Mouse (Mus musculus) mesoderm, embryonic 11.5 days (tissue): ENCODE measurements around the gene Gm5127.
A peak's percentile ranks its signal among the peaks of the same experiment; 100 is the strongest.

Experiments used
- DNase-seq: peaks from one replicate; pipeline ENCODE4 v3.0.0-alpha.2; 2012; ENCODE audit warnings: low read depth, low spot score

Gm5127 gene

DNA sequence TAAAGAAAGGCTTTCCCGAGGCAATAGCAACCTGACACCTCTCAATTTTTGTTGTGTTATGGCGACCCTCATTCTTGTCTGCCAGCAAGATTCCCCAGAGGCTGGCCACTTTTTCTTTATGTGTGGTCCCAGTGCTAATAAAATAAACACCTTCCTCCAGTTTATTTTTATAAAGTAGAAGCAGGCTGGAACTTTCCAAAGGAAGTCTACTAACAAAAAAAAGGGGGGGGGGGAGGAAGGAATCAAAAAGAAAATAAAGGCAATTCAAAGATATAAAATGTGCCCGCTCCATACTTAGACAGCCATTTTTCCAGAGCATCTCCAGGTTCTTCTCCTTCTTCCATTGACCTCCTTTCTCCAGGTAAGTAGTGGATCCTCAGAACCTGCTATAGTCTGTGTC lies at the start of gene Gm5127:
Gm5127 (plus strand) TSS at position 301 of the 400 bp plus-strand sequence.
- DNase-seq = peak; percentile 20

DNA sequence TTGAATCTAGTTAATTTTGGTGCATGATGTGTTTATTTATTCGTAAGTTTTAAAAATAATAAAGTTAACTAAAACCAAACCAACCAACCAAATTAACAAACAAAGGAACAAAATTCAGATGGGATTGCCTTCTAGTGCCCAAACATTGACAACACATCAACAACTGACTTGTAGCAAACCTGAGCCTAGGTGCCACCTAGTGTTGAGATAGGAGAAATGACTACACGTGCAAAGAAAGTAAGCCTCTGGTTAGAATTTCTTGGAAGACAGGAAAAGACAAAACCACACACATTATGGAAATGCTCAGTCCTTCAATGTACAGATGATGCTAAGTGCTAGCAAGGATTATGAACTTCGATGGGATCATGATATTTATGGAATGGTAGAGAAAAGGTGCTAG lies 46.6 kb upstream of the Gm5127 start:
- peak; percentile 1 for DNase-seq

DNA sequence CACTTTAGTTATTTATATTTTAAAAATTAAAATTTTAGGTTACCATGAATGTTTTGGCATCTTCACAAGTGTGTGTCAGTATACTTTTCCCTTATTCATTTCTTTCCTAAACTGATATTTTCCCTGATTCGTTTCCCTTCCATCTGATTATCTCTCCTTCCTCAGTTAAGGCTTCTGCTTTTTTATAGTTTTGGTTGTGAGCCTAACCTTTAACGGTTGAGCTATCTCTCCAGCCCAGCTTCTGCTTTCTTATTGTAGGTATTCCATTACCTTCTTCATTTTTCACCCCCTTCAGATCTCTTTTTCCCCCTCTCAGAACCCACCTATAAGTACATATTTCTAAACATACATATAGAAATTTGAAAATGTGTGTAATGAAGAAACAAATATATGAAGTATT lies 27.5 kb upstream of the Gm5127 start:
- DNase-seq = no peak

DNA sequence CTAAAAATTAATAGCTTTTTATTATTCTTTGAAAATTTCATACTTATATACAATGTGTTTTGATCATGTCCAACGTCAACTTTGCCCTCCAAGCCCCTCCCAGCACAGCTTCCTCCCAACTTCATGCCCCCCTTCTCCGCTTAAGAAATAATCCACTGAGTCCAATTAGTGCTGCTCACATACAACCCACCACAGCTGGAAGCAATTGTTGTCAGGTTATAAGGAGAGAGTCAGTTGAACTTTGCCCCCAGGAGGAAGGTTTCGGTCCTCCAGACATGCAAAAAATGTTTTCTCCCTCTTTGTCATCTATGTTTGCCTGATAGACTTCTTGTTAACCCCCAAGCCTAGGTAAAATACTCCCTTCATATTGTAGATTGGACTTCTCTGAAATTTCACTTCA lies 4.0 kb upstream of the Gm5127 start:
- DNase-seq = no peak

DNA sequence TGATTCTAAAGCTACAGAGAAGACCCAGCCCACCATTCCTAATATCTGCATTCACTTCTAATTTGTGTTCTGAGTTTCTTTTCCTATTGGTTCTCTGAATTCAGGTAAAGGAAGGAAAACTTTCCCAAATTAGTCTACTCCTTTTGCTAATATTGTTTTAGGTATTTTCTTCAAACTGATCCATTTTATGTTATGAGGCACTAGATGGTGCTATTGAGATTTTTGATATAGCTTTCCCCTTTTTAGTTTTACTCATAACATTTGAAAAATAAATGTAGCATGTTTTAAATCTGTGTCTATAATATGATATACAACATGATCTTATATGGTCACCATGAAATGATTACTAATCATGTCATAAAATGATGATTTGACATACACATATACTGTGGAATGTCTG lies 2.6 kb upstream of the Gm5127 start:
- DNase-seq = no peak

DNA sequence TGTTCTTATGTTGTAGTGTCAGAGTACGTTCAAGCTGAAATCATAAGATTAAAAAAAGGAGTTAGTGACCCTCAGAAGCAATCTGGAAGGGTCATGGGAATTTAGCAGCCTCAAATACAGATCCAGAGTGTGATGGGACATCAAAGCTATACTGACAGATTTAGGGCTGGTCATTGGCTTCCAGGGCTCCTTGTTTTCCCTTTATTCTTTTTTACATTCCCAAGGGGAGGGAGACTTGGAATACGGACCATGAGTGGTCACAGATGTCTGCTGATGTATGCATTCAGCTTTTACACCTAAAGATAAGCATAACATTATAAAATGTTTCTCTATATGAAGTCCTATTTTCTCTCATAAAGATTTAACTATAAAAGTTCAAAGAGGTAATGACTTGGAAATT lies 789 bp upstream of the Gm5127 start:
- peak; percentile 33 for DNase-seq

DNA sequence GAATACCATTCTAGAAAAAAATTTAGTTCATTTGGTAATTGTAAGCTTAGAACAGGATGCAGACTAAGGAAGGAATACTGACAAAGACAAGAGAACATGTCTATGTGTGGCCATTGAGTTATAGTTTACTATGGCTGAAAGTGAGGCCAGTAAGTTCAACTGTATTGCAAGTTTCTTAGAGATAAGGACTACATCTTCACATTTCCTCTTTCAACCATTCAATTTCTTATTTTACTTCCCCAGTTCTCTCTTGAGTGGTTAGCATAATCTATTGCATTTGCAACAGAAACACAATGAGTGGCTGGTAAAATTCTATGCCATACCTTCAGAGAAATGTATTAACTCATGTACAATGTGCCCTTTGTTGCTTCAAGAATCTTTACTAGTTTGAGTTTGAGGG lies 10.9 kb downstream of the Gm5127 start:
- no peak for DNase-seq

DNA sequence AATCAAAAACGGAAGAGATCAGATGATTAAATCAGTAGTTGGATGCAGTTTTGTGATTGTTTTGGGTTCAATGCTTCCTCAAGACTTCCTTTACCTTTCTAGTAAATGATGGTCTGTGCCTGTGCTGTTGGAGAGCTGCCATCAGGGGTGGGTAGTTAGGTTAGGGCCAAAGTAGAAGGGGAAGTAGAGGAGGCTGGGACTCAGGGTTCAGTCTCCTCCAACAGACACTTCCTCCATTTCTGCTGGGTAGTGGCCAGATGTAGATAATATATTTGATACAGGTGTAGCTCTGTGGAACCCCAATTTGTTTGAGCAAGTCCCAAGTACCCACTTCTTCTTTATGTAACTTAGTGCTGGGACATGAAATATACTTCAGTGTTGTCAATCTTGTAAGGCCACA lies 12.9 kb downstream of the Gm5127 start:
- no peak for DNase-seq

DNA sequence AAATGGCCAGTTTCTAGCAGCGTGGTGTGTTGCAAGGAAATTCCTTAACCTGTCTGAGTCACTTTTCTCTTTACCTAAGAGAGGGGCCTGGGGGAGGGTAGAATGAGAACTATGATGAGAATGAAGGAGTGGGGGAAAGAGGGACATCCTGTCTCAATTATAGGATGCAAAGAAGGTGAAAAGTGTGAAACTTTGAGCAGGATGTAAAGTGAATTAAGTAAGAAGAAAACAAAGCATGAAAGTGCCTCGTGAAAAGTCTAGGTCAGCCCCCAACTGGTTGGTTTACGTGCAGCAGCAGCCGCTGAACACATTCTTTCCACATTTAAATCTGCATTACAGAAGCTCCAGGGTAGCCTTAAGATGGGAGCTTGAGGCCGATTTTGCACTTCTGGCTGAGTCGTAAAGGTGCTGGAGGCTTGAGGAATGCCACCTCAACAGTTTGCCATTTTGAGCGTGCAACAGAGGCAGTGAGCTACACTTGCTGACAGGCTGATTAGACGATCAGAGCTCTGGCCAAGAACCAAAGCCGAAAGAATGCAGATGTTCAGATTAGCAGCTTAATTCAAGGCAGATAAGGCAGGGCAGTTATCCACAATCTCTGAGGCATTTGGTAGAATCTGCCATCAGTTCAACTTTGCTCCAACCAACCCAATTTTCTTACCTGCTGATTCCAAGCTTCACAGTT lies 19.7 kb downstream of the Gm5127 start:
- peak; percentile 11 for DNase-seq

DNA sequence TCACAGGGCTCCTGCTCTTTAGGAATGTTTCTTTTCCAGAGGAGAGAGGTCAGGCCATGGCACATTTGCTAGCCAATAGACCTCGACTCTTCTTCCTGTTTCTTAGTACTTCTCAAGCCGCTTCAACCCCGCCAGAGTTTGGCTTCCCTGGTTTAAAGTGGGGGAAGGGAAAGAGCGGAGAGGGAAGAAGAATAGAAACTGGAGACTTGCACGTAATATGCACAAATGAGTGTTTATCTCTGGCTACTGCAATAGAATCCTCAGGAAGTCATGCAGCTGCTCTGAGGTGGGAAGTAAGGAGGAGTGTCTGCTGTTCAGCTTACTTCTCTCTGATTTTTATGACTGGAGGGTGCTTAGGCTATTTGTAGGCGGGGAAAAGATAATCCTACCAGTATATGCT lies 20.4 kb downstream of the Gm5127 start, which contains the start of gene Cysltr1:
Cysltr1 (minus strand) TSS at position 294 of the 400 bp plus-strand sequence.
- no peak for DNase-seq

DNA sequence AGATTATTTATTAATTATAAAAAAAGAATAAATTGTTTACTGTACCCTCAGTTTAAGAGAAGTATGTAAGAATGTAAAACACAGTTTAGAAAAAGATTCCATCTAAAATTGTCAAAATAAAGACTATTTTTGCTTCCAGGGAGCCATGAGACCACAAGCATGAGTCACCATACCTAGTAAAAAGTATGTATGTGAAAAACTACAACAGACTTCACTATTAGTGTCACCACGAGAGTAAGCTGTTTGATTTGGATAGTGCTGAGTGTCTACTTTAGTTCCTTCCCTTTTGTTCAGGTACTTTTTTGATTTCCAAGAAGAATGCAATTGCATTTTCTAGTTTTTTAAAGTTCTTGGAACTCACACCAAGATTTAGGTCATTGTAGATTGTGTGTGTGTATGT lies 39.5 kb downstream of the Gm5127 start:
- no peak for DNase-seq

DNA sequence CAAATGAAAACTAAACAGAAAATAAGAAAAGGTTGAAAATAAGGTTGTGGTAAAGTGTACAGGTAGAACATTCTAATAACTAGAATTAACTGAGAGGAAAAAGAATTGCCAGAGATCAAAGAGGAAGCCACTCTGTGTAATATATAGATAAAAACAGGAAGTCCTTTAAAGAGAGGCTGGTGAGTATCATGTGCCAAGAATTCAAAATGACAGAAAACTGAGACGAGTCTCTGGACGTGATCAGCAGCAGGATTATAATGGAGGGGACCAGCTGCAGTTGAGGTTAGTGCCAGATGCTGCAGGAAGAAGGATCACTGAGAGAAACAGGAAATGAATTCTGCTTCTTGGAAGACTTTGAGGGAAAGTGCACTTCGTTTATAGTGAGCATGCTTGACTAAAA lies 40.7 kb downstream of the Gm5127 start:
- DNase-seq = no peak

DNA sequence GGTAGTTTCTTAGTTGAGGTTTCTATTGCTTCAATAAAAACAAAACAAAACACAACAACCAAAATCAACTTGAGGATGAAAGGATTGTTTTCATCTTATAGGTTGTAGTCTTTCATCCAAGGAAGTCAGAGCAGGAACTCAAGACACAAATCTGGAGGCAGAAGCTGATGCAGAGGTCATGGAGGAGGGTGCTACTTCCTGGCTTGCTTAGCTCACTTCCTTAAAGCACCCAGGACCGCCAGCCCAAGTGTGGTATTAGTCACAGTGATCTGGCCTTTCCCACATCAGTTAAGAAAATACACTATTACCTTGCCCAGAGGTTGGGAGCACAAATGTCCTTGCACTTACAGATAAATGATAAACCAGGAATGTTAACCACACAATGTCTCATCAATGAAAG lies 45.5 kb downstream of the Gm5127 start:
- DNase-seq = no peak

DNA sequence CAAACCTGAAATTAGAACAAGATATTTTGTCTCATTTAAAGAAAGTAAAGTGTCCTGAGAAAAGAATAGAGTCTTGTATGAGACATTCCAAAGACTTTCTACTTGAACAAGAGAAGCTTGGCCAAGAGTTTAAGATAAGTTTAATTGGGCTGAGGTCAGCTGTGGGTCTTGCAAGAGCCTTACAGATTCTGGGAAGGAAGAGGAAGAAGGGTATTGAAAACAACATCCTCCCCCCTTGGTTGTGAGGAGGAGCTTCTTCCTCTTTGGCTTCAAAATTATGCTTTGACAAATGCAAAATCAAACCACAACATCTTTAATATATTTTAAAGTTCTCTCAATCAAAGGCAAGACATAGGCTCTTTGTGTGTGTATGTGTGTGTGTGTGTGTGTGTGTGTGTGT lies 50.6 kb downstream of the Gm5127 start:
- no peak for DNase-seq

DNA sequence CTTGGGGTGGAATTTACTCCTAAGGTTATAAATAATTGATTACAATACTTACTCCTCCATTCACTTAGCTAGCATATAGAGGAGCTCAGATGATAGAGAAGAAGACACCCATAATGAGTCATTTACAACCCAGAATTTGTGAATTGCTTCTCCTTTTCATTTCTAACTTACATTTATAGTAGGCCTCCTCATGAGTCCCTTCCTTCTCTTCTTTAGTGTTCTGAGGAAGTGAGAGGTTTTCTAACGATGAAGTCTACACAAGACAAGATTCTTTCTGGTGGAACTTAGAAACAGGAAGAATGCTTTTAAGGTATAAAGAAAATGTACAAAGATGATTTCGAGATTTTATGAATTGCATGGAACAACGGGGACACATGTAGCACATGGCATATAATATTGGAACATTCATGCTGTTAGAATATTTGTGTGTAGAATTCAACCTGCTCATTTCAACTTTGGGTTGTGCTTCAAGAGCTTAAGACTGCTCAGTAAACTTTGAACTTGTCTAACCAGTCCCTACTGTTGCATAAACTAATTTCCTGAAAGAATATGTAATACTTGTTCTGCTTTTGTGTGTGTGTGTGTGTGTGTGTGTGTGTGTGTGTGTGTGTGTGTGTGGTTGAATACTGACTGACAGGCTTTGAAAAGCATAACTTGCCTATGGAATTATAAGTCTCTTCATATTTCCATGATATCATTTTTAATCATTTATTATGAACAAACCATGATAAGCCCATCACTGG lies 52.0 kb downstream of the Gm5127 start:
- DNase-seq = no peak

DNA sequence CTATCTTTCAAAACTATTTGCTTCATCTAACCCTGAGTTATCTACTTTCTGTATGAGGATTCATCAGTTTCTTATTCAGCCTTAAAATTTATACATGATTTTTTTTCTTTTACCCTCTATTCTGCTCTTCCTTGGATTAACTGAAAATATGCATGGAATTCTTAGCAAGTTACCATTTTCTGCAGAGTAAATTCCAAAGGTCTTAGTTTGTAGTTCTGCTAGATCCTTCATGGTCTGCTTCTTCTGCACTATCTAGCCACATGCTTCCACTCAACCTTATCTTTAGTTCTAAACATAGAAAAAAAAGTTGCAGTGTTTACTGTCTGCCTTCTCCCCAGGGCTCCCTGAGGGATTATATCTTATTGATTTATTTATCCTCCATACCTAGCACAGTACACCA lies 79.1 kb downstream of the Gm5127 start:
- DNase-seq = no peak

DNA sequence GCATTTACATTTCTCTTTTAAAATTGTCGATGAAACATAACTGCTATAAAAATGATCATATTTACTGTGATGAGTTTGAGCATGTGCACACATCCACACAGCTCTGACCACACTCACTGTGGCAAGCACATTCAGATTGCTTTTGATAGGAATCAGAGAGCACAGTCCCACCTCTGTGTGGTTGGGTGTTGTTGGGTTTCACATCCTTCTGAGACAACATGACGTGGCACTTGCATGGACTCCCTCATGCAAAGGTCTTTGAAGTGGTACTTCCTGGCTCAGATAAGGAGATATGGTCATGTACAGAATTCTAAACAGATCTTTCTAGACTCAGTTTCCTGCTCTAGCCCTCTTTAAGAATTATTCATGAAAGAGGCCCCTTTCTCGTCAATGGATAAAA lies 121.6 kb downstream of the Gm5127 start:
- no peak for DNase-seq

DNA sequence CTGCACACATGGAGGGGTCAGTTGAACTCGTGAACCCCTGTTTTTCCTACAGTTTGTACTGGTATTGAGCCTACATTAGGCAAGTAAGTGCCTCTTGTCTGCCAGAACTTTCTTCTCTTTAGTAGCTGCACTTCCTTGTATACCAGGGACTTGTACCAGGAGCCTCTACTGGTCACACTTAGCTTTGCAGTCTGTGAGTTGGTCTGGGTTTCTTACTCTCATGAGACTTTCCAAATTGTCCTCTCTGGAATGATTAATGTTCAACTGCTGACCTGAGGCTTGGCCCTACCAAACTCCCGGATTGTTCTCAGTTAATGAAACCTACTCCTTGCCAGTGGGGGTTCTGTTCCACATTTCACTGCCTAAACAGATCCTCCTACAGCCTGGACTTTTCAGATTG lies 134.2 kb downstream of the Gm5127 start:
- peak; percentile 66 for DNase-seq

DNA sequence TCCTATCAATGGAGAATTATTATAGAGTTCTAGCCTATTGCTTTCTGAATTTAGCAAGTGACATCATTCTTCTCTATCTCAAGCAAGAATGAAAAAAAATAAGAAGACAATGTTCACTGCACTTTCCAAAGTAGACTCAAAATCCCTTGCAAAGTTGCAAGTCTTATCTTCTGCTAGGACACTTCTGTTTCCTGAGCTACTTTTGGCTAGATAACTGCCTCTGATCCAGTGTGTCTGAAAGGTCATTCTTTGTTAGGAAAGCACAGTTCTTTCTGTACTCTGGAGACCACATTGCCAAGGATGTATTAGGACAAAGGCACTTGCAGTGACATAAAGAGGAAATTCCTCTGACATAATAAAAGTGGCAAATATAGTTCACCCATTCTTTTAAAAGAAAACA lies 159.3 kb downstream of the Gm5127 start:
- DNase-seq = no peak

DNA sequence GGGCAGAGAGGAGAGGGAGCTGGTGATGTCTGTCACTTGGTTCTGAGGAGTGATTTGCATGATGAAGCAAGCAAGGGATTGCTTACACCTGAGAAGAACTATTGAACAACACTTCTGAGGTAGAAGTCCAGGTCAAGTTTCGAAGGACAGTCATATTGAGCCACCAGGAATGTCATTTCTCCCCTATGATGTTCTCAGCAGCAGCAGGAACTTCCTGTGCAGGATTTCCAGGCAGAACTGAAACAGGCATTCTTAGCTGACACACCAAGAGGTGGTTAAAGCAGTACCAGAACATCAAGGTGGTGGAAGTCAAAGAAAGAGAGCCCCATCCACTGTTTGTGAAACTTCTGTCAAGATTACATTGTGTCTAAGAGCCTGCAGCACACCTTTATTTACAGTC lies 172.3 kb downstream of the Gm5127 start:
- DNase-seq = no peak
